Mouse (Mus musculus) CH12.LX (cell line): ENCODE results near the gene Ell. TPM values are rescaled to one million over a fixed set of nuclear protein-coding genes. Genes with fewer than 3 reads are reported as not detected.

Experiments used
- DNase-seq: peaks from one replicate; pipeline ENCODE4 v3.0.0-alpha.2; 2013; ENCODE audit errors: extremely low read depth
- H3K27ac ChIP-seq: 2 replicates; pipeline ENCODE4 v1.5.1; 2012; ENCODE audit warnings: low read depth, mild to moderate bottlenecking, control low read depth, moderate library complexity; ENCODE audit not compliant: insufficient read depth
- H3K27me3 ChIP-seq: replicated peaks from 2 replicates; pipeline ENCODE3; 2012; ENCODE audit warnings: inconsistent platforms
- H3K36me3 ChIP-seq, 2 experiments: replicated peaks in 1 of 2; 2 replicates each; pipeline versions ENCODE3 to v1.6.1; 2012; ENCODE audit warnings: inconsistent platforms in 1 of 2, low read length in 1 of 2, mild to moderate bottlenecking in 1 of 2, mixed read lengths in 1 of 2, moderate library complexity in 1 of 2; ENCODE audit not compliant: control insufficient read depth in 1 of 2, insufficient read depth in 1 of 2
- H3K4me1 ChIP-seq, 2 experiments: 2 replicates each; pipeline ENCODE4 v1.6.1; 2012; ENCODE audit warnings: inconsistent platforms in 1 of 2, moderate library complexity in 1 of 2; ENCODE audit not compliant: insufficient read depth in 2 of 2, control insufficient read depth in 1 of 2
- H3K4me2 ChIP-seq: 2 replicates; pipeline ENCODE4 v1.6.1; 2012; ENCODE audit warnings: low read depth, mild to moderate bottlenecking, control low read depth; ENCODE audit not compliant: poor library complexity, insufficient read depth, severe bottlenecking
- H3K4me3 ChIP-seq, 3 experiments: fragments of 150-350 bp in 1 of 3; sonication (generic) in 1 of 3; replicated peaks in 1 of 3; 2 replicates each; pipeline versions ENCODE3 to v1.5.1; 2011 to 2012; ENCODE audit warnings: low read depth in 2 of 3, low read length in 2 of 3, mild to moderate bottlenecking in 2 of 3, moderate library complexity in 2 of 3, control low read depth in 1 of 3, improper control_type of control experiment in 1 of 3, inconsistent platforms in 1 of 3, mixed read lengths in 1 of 3; ENCODE audit not compliant: poor library complexity in 1 of 3
- H3K79me2 ChIP-seq: replicated peaks from 2 replicates; pipeline ENCODE4 v1.6.1; 2012; ENCODE audit warnings: mild to moderate bottlenecking, moderate library complexity; ENCODE audit not compliant: control insufficient read depth, poor library complexity, insufficient read depth, severe bottlenecking; ENCODE audit errors: extremely low read depth
- H3K9ac ChIP-seq: 2 replicates; pipeline ENCODE4 v1.6.1; 2012; ENCODE audit warnings: low read depth, mild to moderate bottlenecking, control low read depth, moderate library complexity; ENCODE audit not compliant: insufficient read depth
- H3K9me3 ChIP-seq: replicated peaks from 2 replicates; pipeline ENCODE3; 2012; ENCODE audit warnings: low read length, inconsistent platforms, mixed read lengths
- CHD1 ChIP-seq: IDR thresholded peaks from 2 replicates; pipeline ENCODE4 v1.6.1; 2012; ENCODE audit warnings: low read depth, low read length, improper control_type of control experiment, inconsistent platforms
- CTCF ChIP-seq, 2 experiments: IDR thresholded peaks in 1 of 2; conservative IDR thresholded peaks in 1 of 2; 2 replicates each; pipeline ENCODE4 v1.5.1; 2011 to 2012; ENCODE audit warnings: low read depth in 2 of 2, low read length in 2 of 2, improper control_type of control experiment in 1 of 2, inconsistent platforms in 1 of 2, mild to moderate bottlenecking in 1 of 2, moderate library complexity in 1 of 2
- ELF1 ChIP-seq: IDR thresholded peaks from 2 replicates; pipeline ENCODE4 v1.6.1; 2014; ENCODE audit warnings: low read depth, mild to moderate bottlenecking, inconsistent platforms, low read length, improper control_type of control experiment
- EP300 ChIP-seq: IDR thresholded peaks from 2 replicates; pipeline ENCODE4 v1.6.1; 2011; ENCODE audit warnings: low read length, improper control_type of control experiment
- HCFC1 ChIP-seq: IDR thresholded peaks from 2 replicates; pipeline ENCODE4 v1.6.1; 2012; ENCODE audit warnings: low read depth, mild to moderate bottlenecking, inconsistent platforms, low read length, improper control_type of control experiment
- IRF4 ChIP-seq: IDR thresholded peaks from 2 replicates; pipeline ENCODE4 v1.6.1; 2014; ENCODE audit warnings: low read depth, mild to moderate bottlenecking, inconsistent platforms, low read length, improper control_type of control experiment
- JUN ChIP-seq: IDR thresholded peaks from 2 replicates; pipeline ENCODE4 v1.6.1; 2011; ENCODE audit warnings: low read depth, mild to moderate bottlenecking, low read length, improper control_type of control experiment, moderate library complexity; ENCODE audit not compliant: insufficient read depth
- MAFK ChIP-seq: IDR thresholded peaks from 2 replicates; pipeline ENCODE4 v1.6.1; 2011; ENCODE audit warnings: low read length, improper control_type of control experiment; ENCODE audit not compliant: insufficient replicate concordance
- MEF2A ChIP-seq: IDR thresholded peaks from 2 replicates; pipeline ENCODE4 v1.6.1; 2014; ENCODE audit warnings: low read depth, mild to moderate bottlenecking, inconsistent platforms, low read length, improper control_type of control experiment, borderline replicate concordance
- MYC ChIP-seq: IDR thresholded peaks from 2 replicates; pipeline ENCODE4 v1.6.1; 2011; ENCODE audit warnings: low read depth, mild to moderate bottlenecking, improper control_type of control experiment, low read length
- NRF1 ChIP-seq: IDR thresholded peaks from 2 replicates; pipeline ENCODE4 v1.6.1; 2014; ENCODE audit warnings: low read depth, mild to moderate bottlenecking, inconsistent platforms, low read length, improper control_type of control experiment, moderate library complexity
- PAX5 ChIP-seq: IDR thresholded peaks from 2 replicates; pipeline ENCODE4 v1.6.1; 2012; ENCODE audit warnings: low read length, inconsistent platforms, mixed read lengths
- POLR2A ChIP-seq: IDR thresholded peaks from 2 replicates; pipeline ENCODE4 v1.6.1; 2011; ENCODE audit warnings: low read depth, mild to moderate bottlenecking, improper control_type of control experiment, low read length
- POLR2AphosphoS2 ChIP-seq: IDR thresholded peaks from 2 replicates; pipeline ENCODE4 v1.6.1; 2011; ENCODE audit warnings: low read depth, low read length, improper control_type of control experiment
- RAD21 ChIP-seq: IDR thresholded peaks from 2 replicates; pipeline ENCODE4 v1.6.1; 2011; ENCODE audit warnings: low read depth, mild to moderate bottlenecking, low read length, improper control_type of control experiment, moderate library complexity
- RCOR1 ChIP-seq: conservative IDR thresholded peaks from 2 replicates; pipeline ENCODE4 v1.6.1; 2012; ENCODE audit warnings: low read depth, mild to moderate bottlenecking, inconsistent platforms, low read length, improper control_type of control experiment
- SMC3 ChIP-seq: IDR thresholded peaks from 2 replicates; pipeline ENCODE4 v1.6.1; 2011; ENCODE audit warnings: low read depth, low read length, improper control_type of control experiment
- USF1 ChIP-seq: IDR thresholded peaks from 2 replicates; pipeline ENCODE4 v1.6.1; 2014; ENCODE audit warnings: low read depth, mild to moderate bottlenecking, inconsistent platforms, low read length, improper control_type of control experiment
- ZC3H11A ChIP-seq: IDR thresholded peaks from 2 replicates; pipeline ENCODE4 v1.6.1; 2012; ENCODE audit warnings: low read depth, mild to moderate bottlenecking, inconsistent platforms, low read length, improper control_type of control experiment
- ZKSCAN1 ChIP-seq: IDR thresholded peaks from 2 replicates; pipeline ENCODE4 v1.6.1; 2012; ENCODE audit warnings: low read depth, inconsistent platforms, low read length, improper control_type of control experiment, borderline replicate concordance
- ZMIZ1 ChIP-seq: IDR thresholded peaks from 2 replicates; pipeline ENCODE4 v1.6.1; 2012; ENCODE audit warnings: low read depth, mild to moderate bottlenecking, inconsistent platforms, low read length, improper control_type of control experiment
- dilution Hi-C: fragments of 300-500 bp; cut with MboI; formaldehyde crosslinking; loops from 2 replicates; pipeline ENCODE4 v1.14.3; 2020; ENCODE audit warnings: low sequenced_read_pairs; ENCODE audit not compliant: extremely low pct_unique_long_range_greater_than_20kb, extremely low pct_ligation_motif_present
- in situ Hi-C: fragments of 300-500 bp; cut with MboI; formaldehyde crosslinking; loops from 3 replicates; pipeline ENCODE4 v1.14.3; 2019; ENCODE audit warnings: low sequenced_read_pairs, low pct_ligation_motif_present, low pct_unique_long_range_greater_than_20kb, mixed read lengths
- polyA plus RNA-seq: library from polyadenylated mRNA; unstranded; fragments of >175 nt; gene quantifications from 2 replicates; pipeline ENCODE4 v1.2.1, GENCODE M21; 2012; ENCODE audit warnings: low read depth; ENCODE audit not compliant: insufficient read length
- total RNA-seq, 2 experiments: library from RNA; depleted of rRNA; stranded (reverse); fragments of 300-350 nt in 1 of 2; fragments of >200 nt in 1 of 2; gene quantifications; 2 replicates each; pipeline ENCODE4 v1.2.3; 2012 to 2014

The Ell gene
- total and polyA plus RNA-seq, 3 experiments = 6.5 to 17.9 (median 9.8) TPM

GRCm38 (mm10) chr8:70622220-70622619 lies 83.0 kb downstream of the Ell start:
- no peak overlapping the region for H3K27ac ChIP-seq
- H3K4me3 ChIP-seq = no peak overlapping the region
- no peak overlapping the region for H3K4me2 ChIP-seq
- in situ Hi-C loops = no loop called here
- peaks cover 18 to 33% of the 10 kb centered on the region in 2 experiments for H3K4me1 ChIP-seq
- no peaks in the 10 kb centered on the region for H3K79me2 ChIP-seq
- H3K9ac ChIP-seq = no peak overlapping the region
- no peak for TF ChIP-seq MEF2A
- TF ChIP-seq EP300 = no peak
- no peak for TF ChIP-seq PAX5
- TF ChIP-seq USF1 = no peak
- TF ChIP-seq ZC3H11A = no peak
- TF ChIP-seq MAFK = no peak
- no peak for TF ChIP-seq POLR2A
- no peak for TF ChIP-seq POLR2AphosphoS2
- TF ChIP-seq ZKSCAN1 = no peak
- no peak for TF ChIP-seq CTCF (conservative IDR thresholded peaks at IDR 0.05 in 1 of 2, IDR thresholded peaks at IDR 0.05 in 1 of 2; ENCODE audit: low read depth in 2 of 2, low read length in 2 of 2)
- TF ChIP-seq ZMIZ1 = no peak
- TF ChIP-seq IRF4 = no peak
- no peak for TF ChIP-seq JUN
- peaks cover 8% of the 10 kb centered on the region for H3K9me3 ChIP-seq
- DNase-seq = no peak
- H3K27me3 ChIP-seq = no peaks in the 10 kb centered on the region
- peaks cover 0 to 6% of the 10 kb centered on the region in 2 experiments for H3K36me3 ChIP-seq
- dilution Hi-C loops = no loop called here

GRCm38 (mm10) chr8:70625104-70625503 lies 85.8 kb downstream of the Ell start:
- in situ Hi-C loops = no loop called here
- H3K9ac ChIP-seq = no peak overlapping the region

GRCm38 (mm10) chr8:70627041-70627440 lies 87.8 kb downstream of the Ell start:
- Histone ChIP-seq H3K4me3 (no peak overlapping the region), H3K27ac (no peak overlapping the region), H3K36me3 (no peaks in the 10 kb centered on the region), H3K9me3 (peaks cover 10% of the 10 kb centered on the region), H3K4me1 (peaks cover 3 to 35% of the 10 kb centered on the region in 2 experiments), H3K4me2 (no peak overlapping the region), H3K79me2 (no peaks in the 10 kb centered on the region), H3K27me3 (no peaks in the 10 kb centered on the region), H3K9ac (no peak overlapping the region)
- dilution Hi-C loops (no loop called here), in situ Hi-C loops (no loop called here)
- TF ChIP-seq RCOR1 (no peak), POLR2AphosphoS2 (no peak), ELF1 (no peak), ZC3H11A (no peak), HCFC1 (no peak), MYC (no peak), CHD1 (no peak)
- no peak for DNase-seq

More at GRCm38 (mm10) chr8:70625104-70625503, 85.8 kb downstream of the Ell start:
- Histone ChIP-seq H3K27ac (no peak overlapping the region), H3K79me2 (no peaks in the 10 kb centered on the region)
- DNase-seq = no peak
- TF ChIP-seq CTCF (conservative IDR thresholded peaks at IDR 0.05 in 1 of 2, IDR thresholded peaks at IDR 0.05 in 1 of 2; ENCODE audit: low read depth in 2 of 2, low read length in 2 of 2) = peak in 1 of 2 experiments; percentile 53; a peak in 2 of 4 replicates
- peak; percentile 44 for TF ChIP-seq SMC3
- no peak for TF ChIP-seq NRF1
- TF ChIP-seq ZC3H11A = no peak
- TF ChIP-seq RAD21 = peak; percentile 5; the same call in 1 of the 2 replicates
- TF ChIP-seq, all 38 proteins: peak for 3
- Histone ChIP-seq H3K4me3 (no peak overlapping the region), H3K9me3 (peaks cover 8% of the 10 kb centered on the region), H3K4me1 (peaks cover 2 to 22% of the 10 kb centered on the region in 2 experiments), H3K4me2 (no peak overlapping the region), H3K36me3 (peaks cover 0 to 4% of the 10 kb centered on the region in 2 experiments), H3K27me3 (no peaks in the 10 kb centered on the region)
- dilution Hi-C loops = no loop called here
